Mouse (Mus musculus) gastrocnemius, postnatal 10 days (tissue): ENCODE data around the gene Wdr4. TPM values are rescaled to one million over a fixed set of nuclear protein-coding genes. Genes with fewer than 3 reads are reported as not detected.
A peak's percentile ranks its signal among the peaks of the same experiment; 100 is the strongest.

Experiments
- DNase-seq: peaks from one replicate; pipeline ENCODE4 v3.0.0; 2021; ENCODE audit warnings: mixed read lengths
- total RNA-seq, 2 experiments: library from RNA; stranded (reverse); gene quantifications; 2 replicates each; pipeline ENCODE4 v1.2.3; 2021

Wdr4 gene
- total RNA-seq, 2 experiments from 2014 or later: 8.9 to 11.0 TPM

GRCm38 (mm10) chr17:31497726-31498125 is 22.1 kb downstream of the Wdr4 start:
- no peak for DNase-seq

GRCm38 (mm10) chr17:31494989-31495388 is 24.8 kb downstream of the Wdr4 start:
- no peak for DNase-seq

- DNase-seq: peak; percentile 71
These were observed 27.4 kb downstream of the Wdr4 start for GRCm38 (mm10) chr17:31492416-31492815.

GRCm38 (mm10) chr17:31491355-31491754 is 28.4 kb downstream of the Wdr4 start:
- no peak for DNase-seq

GRCm38 (mm10) chr17:31487433-31488060 is 32.2 kb downstream of the Wdr4 start:
- DNase-seq: no peak

GRCm38 (mm10) chr17:31486616-31487198 is 33.1 kb downstream of the Wdr4 start:
- DNase-seq: no peak

GRCm38 (mm10) chr17:31479108-31479844 is 40.5 kb downstream of the Wdr4 start:
- DNase-seq: no peak

GRCm38 (mm10) chr17:31478606-31479005 is 41.2 kb downstream of the Wdr4 start:
- no peak for DNase-seq

GRCm38 (mm10) chr17:31474388-31474787 is 45.4 kb downstream of the Wdr4 start:
- no peak for DNase-seq

- no peak for DNase-seq
These were observed 48.9 kb downstream of the Wdr4 start for GRCm38 (mm10) chr17:31470766-31471418.

GRCm38 (mm10) chr17:31468496-31468895 is 51.3 kb downstream of the Wdr4 start:
- no peak for DNase-seq

- DNase-seq: no peak
These were observed 52.9 kb downstream of the Wdr4 start for GRCm38 (mm10) chr17:31466854-31467253.

- no peak for DNase-seq
These were observed 57.3 kb downstream of the Wdr4 start for GRCm38 (mm10) chr17:31462506-31462905.

GRCm38 (mm10) chr17:31460416-31460815 is 59.4 kb downstream of the Wdr4 start:
- DNase-seq: no peak

- DNase-seq: peak; percentile 29
These were observed 62.8 kb downstream of the Wdr4 start for GRCm38 (mm10) chr17:31456723-31457567.

GRCm38 (mm10) chr17:31454056-31454455 is 65.7 kb downstream of the Wdr4 start:
- DNase-seq: no peak

- DNase-seq: no peak
These were observed 66.3 kb downstream of the Wdr4 start for GRCm38 (mm10) chr17:31453476-31453875.

- no peak for DNase-seq
These were observed 67.0 kb downstream of the Wdr4 start for GRCm38 (mm10) chr17:31452816-31453215.

- DNase-seq: no peak
These were observed 68.5 kb downstream of the Wdr4 start for GRCm38 (mm10) chr17:31451179-31451708.

- DNase-seq: no peak
These were observed 69.6 kb downstream of the Wdr4 start for GRCm38 (mm10) chr17:31450206-31450605.

- DNase-seq: no peak
These were observed 71.3 kb downstream of the Wdr4 start for GRCm38 (mm10) chr17:31448519-31448918.

GRCm38 (mm10) chr17:31447766-31448165 is 72.0 kb downstream of the Wdr4 start:
- DNase-seq: no peak
